Mouse (Mus musculus) hindbrain, embryonic 10.5 days (tissue): Measurements from ENCODE around the gene Fbxo46. TPM values are rescaled to one million over a fixed set of nuclear protein-coding genes. Genes with fewer than 3 reads are reported as not detected.

Source experiments
- DNase-seq: peaks from one replicate; pipeline ENCODE4 v3.0.0-alpha.2; 2017; ENCODE audit warnings: low spot score
- H3K27ac ChIP-seq: fragments of 300-500 bp; sonication (generic); 2 replicates; pipeline ENCODE4 v1.5.1; 2016; ENCODE audit warnings: mild to moderate bottlenecking, moderate library complexity
- H3K27me3 ChIP-seq: fragments of 300-500 bp; sonication (generic); 2 replicates; pipeline ENCODE4 v1.6.1; 2016; ENCODE audit warnings: mild to moderate bottlenecking; ENCODE audit not compliant: poor library complexity, insufficient read depth, severe bottlenecking
- H3K36me3 ChIP-seq: fragments of 300-500 bp; sonication (generic); 2 replicates; pipeline ENCODE4 v1.6.1; 2016; ENCODE audit warnings: mild to moderate bottlenecking, moderate library complexity
- H3K4me1 ChIP-seq: fragments of 300-500 bp; sonication (generic); replicated peaks from 2 replicates; pipeline ENCODE4 v1.6.1; 2016; ENCODE audit warnings: mild to moderate bottlenecking
- H3K4me3 ChIP-seq: fragments of 300-500 bp; sonication (generic); 2 replicates; pipeline ENCODE4 v1.5.1; 2016; ENCODE audit warnings: mild to moderate bottlenecking, moderate library complexity
- H3K9me3 ChIP-seq: fragments of 300-500 bp; sonication (generic); 2 replicates; pipeline ENCODE4 v1.6.1; 2016; ENCODE audit warnings: mild to moderate bottlenecking, moderate library complexity
- WGBS: fragments of 180-500 bp; shearing (Covaris S2); methylation state at CpG from one replicate; pipeline ENCODE4 v1.1.7; 2016; 5-methylcytosine and 5-hydroxymethylcytosine counted together
- polyA plus RNA-seq: library from polyadenylated mRNA; unstranded; fragments of >200 nt; fragmentation: Nextera tagmentation; extraction: Ambion mirVana; gene quantifications from 2 replicates; pipeline ENCODE4 v1.2.1, GENCODE M21; 2016

Fbxo46 gene
- polyA plus RNA-seq, 1 experiment from 2014 or later = 19.4 TPM

DNA sequence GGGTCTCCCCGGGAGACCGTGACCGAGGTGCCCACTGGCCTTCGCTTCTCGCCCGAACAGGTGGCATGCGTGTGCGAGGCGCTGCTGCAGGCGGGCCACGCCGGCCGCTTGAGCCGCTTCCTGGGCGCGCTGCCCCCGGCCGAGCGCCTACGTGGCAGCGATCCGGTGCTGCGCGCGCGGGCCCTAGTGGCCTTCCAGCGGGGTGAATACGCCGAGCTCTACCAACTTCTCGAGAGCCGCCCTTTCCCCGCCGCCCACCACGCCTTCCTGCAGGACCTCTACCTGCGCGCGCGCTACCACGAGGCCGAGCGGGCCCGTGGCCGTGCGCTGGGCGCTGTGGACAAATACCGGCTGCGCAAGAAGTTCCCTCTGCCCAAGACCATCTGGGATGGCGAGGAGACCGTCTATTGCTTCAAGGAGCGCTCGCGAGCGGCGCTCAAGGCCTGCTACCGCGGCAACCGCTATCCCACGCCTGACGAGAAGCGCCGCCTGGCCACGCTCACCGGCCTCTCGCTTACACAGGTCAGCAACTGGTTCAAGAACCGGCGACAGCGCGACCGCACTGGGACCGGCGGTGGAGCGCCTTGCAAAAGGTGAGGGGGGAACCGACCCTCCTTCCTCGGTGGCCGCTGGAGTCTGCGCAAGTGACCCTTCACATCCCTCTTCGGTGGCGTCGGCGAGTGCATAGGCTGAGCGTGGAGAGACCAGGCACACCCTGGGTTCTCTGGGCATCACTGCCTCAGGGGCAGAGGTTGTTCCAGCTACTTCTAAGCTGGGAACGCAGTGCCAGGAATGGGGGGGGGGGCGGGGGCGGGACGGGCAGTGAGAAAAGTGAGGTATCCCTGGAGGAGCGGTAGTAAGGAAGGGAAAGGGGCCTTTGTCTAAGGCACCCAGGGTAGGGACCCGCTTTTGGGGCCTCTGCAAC lies 24.6 kb upstream of the Fbxo46 start:
- Histone ChIP-seq H3K27ac (peak overlapping the region; percentile 98), H3K36me3 (peaks cover 41% of the 10 kb centered on the region), H3K4me3 (peak overlapping the region; percentile 79), H3K4me1 (peaks cover 68% of the 10 kb centered on the region), H3K27me3 (peaks cover 24% of the 10 kb centered on the region), H3K9me3 (no peaks in the 10 kb centered on the region)
- DNase-seq = peak; percentile 69
- under 1% methylated on average over 87 of the region's 87 CpGs for WGBS

DNA sequence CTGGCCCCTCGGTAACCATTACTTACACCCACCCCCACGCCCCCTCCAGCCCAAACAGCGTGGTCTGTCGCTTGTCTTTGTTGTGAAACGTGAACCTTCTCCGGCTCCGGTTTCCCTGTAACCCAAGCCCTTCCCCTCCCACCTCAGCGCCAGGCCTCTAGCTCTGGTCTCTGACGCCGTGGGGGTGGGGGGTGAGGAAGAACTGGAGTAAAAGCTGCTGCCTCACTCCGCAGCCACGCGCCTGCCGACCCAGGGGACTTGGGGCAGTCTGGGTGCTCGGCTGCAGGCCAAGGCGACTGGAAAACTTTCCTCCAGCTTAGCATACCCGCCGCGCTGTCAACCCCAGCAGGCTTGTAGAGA lies 23.9 kb upstream of the Fbxo46 start:
- peaks cover 18% of the 10 kb centered on the region for H3K27me3 ChIP-seq
- H3K27ac ChIP-seq = peak overlapping the region; percentile 98
- peak; percentile 83 for DNase-seq
- peaks cover 68% of the 10 kb centered on the region for H3K4me1 ChIP-seq
- peaks cover 34% of the 10 kb centered on the region for H3K36me3 ChIP-seq
- H3K9me3 ChIP-seq = no peaks in the 10 kb centered on the region
- peak overlapping the region; percentile 79 for H3K4me3 ChIP-seq
- under 1% methylated on average over 19 of the region's 19 CpGs for WGBS

DNA sequence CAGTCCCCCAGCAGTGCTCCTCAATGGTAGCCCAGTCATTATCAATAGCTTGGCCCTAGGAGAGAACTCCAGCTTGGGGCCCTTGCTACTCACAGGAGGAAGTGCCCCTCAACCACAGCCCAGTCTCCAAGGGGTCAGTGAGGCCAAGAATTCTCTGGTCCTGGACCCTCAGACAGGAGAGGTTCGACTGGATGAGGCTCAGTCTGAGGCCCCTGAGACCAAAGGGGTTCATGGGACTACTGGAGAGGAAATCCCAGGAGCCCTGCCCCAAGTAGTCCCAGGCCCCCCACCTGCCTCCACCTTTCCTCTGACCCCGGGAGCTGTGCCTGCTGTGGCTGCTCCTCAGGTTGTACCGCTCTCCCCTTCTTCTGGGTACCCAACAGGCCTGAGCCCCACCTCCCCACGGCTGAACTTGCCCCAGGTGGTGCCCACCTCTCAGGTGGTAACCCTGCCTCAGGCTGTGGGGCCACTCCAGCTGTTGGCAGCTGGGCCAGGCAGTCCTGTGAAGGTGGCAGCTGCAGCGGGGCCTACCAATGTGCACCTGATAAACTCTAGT lies 23.2 kb upstream of the Fbxo46 start:
- H3K27ac ChIP-seq = peak overlapping the region; percentile 98
- 54% methylated on average over 5 of the region's 5 CpGs for WGBS
- no peaks in the 10 kb centered on the region for H3K9me3 ChIP-seq
- DNase-seq = no peak
- peaks cover 27% of the 10 kb centered on the region for H3K36me3 ChIP-seq
- peaks cover 66% of the 10 kb centered on the region for H3K4me1 ChIP-seq
- H3K27me3 ChIP-seq = peaks cover 10% of the 10 kb centered on the region
- peak overlapping the region; percentile 79 for H3K4me3 ChIP-seq

DNA sequence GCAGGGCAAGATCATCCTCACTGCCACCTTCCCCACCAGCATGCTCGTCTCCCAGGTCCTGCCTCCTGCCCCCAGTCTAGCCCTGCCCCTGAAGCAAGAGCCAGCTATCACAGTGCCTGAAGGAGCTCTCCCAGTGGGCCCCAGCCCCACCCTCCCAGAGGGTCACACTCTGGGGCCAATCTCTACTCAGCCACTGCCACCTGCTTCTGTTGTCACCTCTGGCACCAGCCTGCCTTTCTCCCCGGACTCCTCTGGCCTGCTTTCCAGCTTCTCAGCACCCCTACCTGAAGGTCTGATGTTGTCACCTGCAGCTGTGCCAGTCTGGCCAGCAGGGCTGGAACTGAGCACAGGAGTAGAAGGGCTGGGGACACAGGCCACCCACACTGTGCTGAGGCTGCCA lies 22.4 kb upstream of the Fbxo46 start:
- Histone ChIP-seq H3K4me3 (peak overlapping the region; percentile 79), H3K36me3 (peaks cover 21% of the 10 kb centered on the region), H3K27me3 (peaks cover 3% of the 10 kb centered on the region), H3K9me3 (no peaks in the 10 kb centered on the region), H3K4me1 (peaks cover 59% of the 10 kb centered on the region), H3K27ac (no peak overlapping the region)
- 75% methylated on average over 2 of the region's 2 CpGs for WGBS
- DNase-seq = no peak

DNA sequence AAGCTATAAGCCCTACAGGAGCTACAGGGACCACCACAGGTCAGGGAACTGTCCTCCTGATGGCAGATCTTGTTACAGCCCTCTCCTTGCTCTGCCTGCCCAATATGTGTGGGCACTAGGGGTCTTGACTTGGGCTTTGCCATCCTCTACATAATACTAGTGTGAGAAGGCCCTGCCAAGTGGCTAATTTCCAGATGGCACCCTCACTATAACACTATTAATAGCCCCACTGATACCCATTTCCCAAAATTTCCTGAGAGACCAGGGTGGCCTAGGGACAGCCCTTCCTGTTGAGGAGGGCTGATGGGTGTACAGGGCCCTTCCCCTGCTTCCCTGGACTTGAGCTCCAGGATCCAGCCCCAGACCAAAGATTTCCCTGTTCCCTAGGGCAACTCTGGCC lies 21.8 kb upstream of the Fbxo46 start:
- no peaks in the 10 kb centered on the region for H3K9me3 ChIP-seq
- DNase-seq = no peak
- H3K36me3 ChIP-seq = peaks cover 21% of the 10 kb centered on the region
- H3K27me3 ChIP-seq = no peaks in the 10 kb centered on the region
- no peak overlapping the region for H3K27ac ChIP-seq
- H3K4me1 ChIP-seq = peaks cover 52% of the 10 kb centered on the region
- H3K4me3 ChIP-seq = no peak overlapping the region

DNA sequence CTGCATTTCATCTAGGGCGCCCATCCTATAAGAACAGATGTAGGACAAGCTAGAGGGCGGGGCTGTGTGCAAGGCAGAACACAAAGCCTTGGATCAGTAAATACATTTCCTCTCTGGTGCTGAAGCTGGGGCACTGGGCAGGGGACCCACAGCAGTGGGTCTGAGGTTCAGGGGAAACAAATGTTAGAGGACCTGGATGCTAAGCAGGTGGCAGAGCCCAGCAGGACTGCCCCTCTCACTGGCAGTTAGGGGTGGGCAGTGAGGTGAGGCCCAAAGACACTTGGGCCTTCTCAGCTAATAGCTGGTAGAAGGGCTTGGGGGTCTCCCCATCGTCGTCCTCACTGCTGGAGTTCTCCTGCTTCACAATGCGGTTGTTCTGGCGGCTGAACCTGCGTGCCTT lies 20.8 kb upstream of the Fbxo46 start:
- no peak overlapping the region for H3K27ac ChIP-seq
- H3K27me3 ChIP-seq = no peaks in the 10 kb centered on the region
- no peak for DNase-seq
- H3K4me1 ChIP-seq = peaks cover 43% of the 10 kb centered on the region
- H3K9me3 ChIP-seq = no peaks in the 10 kb centered on the region
- WGBS = 60% methylated on average over 7 of the region's 7 CpGs
- no peak overlapping the region for H3K4me3 ChIP-seq
- peaks cover 21% of the 10 kb centered on the region for H3K36me3 ChIP-seq

DNA sequence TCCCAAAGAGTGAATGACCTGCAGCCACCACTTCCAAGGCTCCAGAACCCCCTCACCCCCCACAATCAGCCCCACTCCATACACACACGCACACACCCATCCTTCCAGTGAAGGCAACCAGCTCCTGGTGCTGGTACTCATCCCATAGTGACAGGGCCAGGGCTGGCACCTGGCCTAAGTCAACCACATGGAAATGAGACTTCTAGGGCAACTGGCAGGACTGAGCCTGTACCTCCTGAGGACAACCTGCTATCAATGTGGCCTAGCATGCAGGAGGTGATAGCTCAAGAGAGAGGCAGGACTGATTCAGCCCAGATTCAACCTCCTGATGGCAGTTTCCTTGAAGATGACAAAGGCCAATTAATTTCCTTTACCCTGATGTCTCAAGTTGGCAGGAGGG lies 19.4 kb upstream of the Fbxo46 start:
- Histone ChIP-seq H3K27me3 (no peaks in the 10 kb centered on the region), H3K9me3 (no peaks in the 10 kb centered on the region), H3K4me1 (peaks cover 29% of the 10 kb centered on the region), H3K27ac (no peak overlapping the region), H3K4me3 (no peak overlapping the region), H3K36me3 (peaks cover 21% of the 10 kb centered on the region)
- no peak for DNase-seq
- WGBS = 90% methylated on average over 1 of the region's 1 CpGs

DNA sequence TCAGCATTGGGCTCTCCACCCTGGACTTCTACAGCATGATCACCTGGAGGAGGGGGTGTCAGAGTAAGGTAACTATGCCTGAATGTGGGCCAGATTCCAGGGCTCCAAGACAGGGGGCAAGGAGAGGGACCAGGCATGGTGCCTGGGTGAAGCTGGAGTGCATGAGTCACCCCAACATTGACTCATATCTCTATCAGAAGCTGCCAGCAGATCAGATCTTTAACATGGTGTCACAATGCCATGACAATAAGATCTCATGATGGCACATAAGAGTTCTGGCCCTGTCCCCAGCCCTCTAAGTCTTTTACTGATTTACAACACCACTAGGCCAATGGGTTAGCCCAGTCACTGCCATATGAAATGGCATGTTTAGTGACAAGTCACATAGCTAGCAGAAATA lies 15.9 kb upstream of the Fbxo46 start:
- Histone ChIP-seq H3K27me3 (no peaks in the 10 kb centered on the region), H3K4me1 (0 out of 2 replicates have a peak, but pooled peaks cover 2% of the 10 kb centered on the region), H3K36me3 (no peaks in the 10 kb centered on the region), H3K4me3 (no peak overlapping the region), H3K9me3 (no peaks in the 10 kb centered on the region), H3K27ac (no peak overlapping the region)
- no peak for DNase-seq

DNA sequence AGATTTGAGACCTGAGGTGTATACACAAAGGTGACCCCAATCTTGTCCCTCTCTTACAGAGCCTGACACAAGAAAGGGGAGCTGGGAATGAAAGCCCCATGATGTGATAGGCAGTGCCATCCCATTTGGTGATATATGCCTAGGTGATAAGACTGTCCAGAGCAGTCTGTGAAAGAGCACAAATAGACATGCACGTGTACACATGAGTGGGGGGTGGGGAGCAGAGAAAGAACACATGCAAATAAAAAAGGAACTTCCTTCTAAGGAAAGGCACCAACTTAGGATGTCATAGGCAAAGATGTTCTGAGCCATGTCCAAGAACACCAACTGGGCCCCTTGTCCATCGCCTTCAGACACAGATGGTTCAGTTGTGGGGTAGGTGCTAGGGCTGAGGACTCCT lies 15.2 kb upstream of the Fbxo46 start:
- no peak for DNase-seq
- Histone ChIP-seq H3K36me3 (no peaks in the 10 kb centered on the region), H3K27me3 (no peaks in the 10 kb centered on the region), H3K4me3 (no peak overlapping the region), H3K4me1 (no peaks in the 10 kb centered on the region), H3K27ac (no peak overlapping the region), H3K9me3 (no peaks in the 10 kb centered on the region)
- 83% methylated on average over 2 of the region's 2 CpGs for WGBS

DNA sequence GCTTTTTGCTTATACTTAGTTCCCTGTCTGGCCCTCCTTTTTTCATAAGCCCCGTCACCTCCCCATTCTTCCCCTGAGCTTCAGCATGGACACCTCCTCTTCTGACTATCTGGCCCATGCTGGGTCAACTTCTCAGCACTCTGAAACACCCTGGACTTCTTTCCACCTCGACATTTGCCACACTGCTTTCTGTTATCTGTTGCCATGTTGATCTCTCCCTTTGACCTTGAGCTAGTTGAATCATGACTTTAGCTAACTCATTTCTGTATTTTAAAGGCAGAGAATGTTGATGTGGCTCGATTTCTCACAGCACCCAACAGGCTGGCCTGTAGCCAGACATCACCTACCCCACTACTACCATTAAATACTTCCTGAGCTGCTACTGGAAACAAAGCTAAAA lies 12.2 kb upstream of the Fbxo46 start:
- Histone ChIP-seq H3K4me3 (no peak overlapping the region), H3K9me3 (no peaks in the 10 kb centered on the region), H3K4me1 (no peaks in the 10 kb centered on the region), H3K27me3 (no peaks in the 10 kb centered on the region), H3K36me3 (no peaks in the 10 kb centered on the region), H3K27ac (no peak overlapping the region)
- DNase-seq = no peak
- 59% methylated on average over 3 of the region's 3 CpGs for WGBS

DNA sequence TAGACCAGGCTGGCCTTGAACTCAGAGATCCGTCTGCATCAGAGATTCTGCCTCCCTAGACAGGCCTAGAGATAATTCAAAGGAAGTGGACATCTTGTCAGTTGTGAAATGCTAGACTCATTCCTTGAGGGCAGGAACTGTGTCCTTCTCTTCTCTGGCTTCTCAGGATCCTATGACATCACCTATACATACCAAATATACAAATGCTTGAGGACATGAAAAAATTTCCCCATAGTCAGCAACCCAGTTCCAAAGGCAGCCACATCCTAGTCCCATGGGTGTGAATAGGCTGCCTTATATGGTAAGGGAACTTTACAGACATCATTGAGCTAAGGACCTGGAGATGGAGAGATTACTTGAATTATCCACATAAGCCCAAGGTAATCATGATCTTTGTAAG lies 10.1 kb upstream of the Fbxo46 start:
- H3K36me3 ChIP-seq = no peaks in the 10 kb centered on the region
- H3K9me3 ChIP-seq = no peaks in the 10 kb centered on the region
- 83% methylated on average over 1 of the region's 1 CpGs for WGBS

DNA sequence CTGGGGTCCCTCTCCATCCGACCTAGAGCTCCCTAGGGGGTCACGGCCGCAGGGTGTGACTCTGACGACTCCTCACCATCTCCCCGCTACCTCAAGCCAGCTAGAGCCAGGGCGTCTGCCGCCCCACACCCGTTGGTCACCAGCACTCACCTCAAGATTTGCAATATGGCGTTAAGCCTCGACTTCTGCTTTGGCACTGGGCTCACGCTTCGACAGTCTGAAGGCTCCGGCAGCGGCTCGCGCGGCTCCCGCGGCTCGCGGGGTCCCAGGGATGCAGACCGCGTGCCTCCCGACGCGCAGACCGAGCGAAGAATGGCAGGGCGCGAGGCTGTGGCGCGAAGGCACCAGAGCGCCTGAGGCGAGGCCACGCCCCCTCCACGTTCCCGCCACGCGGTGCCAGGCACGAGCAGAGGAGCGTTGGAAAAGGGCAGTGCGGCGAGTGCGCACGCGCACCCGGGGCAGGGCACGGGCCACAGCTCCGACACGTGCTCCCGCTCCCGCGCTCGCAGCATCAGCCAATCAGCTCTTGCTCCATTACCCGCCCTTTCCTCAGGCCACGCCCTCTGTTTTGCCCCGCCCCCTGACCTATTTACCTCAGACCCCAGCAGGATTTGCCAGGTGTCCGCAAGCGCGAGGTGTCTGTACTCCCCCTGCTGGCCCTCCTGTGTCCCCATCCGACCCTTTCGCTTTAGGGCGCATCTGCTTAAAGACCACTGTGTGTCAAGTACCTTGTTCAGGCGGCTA lies 1.5 kb upstream of the Fbxo46 start, which contains the start of gene Gm4969:
TSS of gene Gm4969 (minus strand) at position 341 of the 744 bp plus-strand sequence.
- Histone ChIP-seq H3K27ac (peak within 1 kb of the TSS; percentile 66; the same call in 1 of the 2 replicates), H3K27me3 (peaks cover 10% of the 10 kb centered on the region), H3K4me1 (peaks cover 23% of the 10 kb centered on the region), H3K4me3 (peak within 1 kb of the TSS; percentile 41), H3K36me3 (peaks cover 6% of the 10 kb centered on the region; the same call in 1 of the 2 replicates), H3K9me3 (peaks cover 15% of the 10 kb centered on the region)
- DNase-seq = peak; percentile 67
- WGBS = 21% methylated on average over 64 of the region's 64 CpGs

More for the DNA sequence above, 10.1 kb upstream of the Fbxo46 start:
- Histone ChIP-seq H3K4me3 (no peak overlapping the region), H3K27me3 (no peaks in the 10 kb centered on the region), H3K4me1 (no peaks in the 10 kb centered on the region), H3K27ac (no peak overlapping the region)
- DNase-seq = no peak

DNA sequence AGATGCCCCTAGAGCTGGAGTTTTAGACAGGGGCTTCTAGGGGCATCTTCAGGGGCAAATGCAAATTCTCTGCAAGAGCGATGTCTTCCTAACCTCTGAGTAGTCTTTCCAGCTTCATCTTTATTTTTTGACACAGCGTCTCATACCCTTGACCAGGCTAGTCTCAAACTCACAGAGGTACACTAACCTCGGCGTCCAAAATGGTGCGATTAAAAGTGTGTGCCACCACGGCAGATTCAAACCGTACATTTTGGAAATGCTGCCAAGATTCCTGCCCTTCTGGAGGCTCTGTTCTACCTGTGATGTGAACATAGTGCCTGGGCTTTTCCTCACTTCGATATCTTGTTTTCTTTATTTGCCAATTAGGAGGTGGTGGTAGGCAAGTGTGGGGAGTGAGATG lies 576 bp upstream of the Fbxo46 start:
- Histone ChIP-seq H3K27me3 (peaks cover 10% of the 10 kb centered on the region), H3K4me1 (peaks cover 23% of the 10 kb centered on the region), H3K4me3 (peak overlapping the region; percentile 68; the same call in 1 of the 2 replicates), H3K36me3 (peaks cover 6% of the 10 kb centered on the region; the same call in 1 of the 2 replicates), H3K27ac (no peak overlapping the region), H3K9me3 (peaks cover 15% of the 10 kb centered on the region)
- 91% methylated on average over 8 of the region's 8 CpGs for WGBS
- DNase-seq = peak; percentile 8
